Mouse (Mus musculus): ENCODE measurements at regions not wholly inside any gene's neighbourhood (a gene's known extent, or its start where the extent isn't known, plus 50 kb on each side); places are given as distances from the start of the nearest gene placed in this dataset.
A peak's percentile ranks its signal among the peaks of the same experiment; 100 is the strongest.

DNA sequence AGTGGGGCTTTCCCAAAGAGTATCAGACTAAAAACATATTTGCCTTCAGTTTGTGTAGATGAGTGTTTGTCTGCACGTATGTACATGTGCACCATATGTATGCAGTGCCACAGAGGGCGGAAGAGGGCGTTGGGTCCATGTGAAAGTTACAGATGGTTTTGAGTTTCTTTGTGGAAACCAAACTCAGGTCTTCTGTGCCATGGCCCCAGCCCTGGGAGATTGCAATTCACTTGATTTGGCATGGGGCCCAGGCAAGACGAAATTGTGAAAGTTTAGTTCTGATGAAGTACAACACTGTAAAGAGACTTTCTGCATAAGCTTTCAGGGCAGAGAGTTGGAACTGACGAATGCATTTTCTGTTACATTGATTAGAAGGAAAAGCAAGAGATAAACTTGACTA, 255.4 kb upstream of the Nbea start:
- no peaks in the 10 kb centered on the region for H3K4me1 ChIP-seq (ENCODE audit: control insufficient read depth, insufficient read depth, low read length)
- H3K4me3 ChIP-seq (ENCODE audit: low read length), result no peak overlapping the region
- H3K27ac ChIP-seq (ENCODE audit: low read depth, low read length), result 0 out of 2 replicates have a peak overlapping the region, but pooled peaks have one; percentile 25
- WGBS, result 67% methylated on average over 5 of the region's 5 CpGs
- H3K9me3 ChIP-seq (ENCODE audit: control insufficient read depth, low read length), result no peaks in the 10 kb centered on the region
- no peaks in the 10 kb centered on the region for H3K36me3 ChIP-seq (ENCODE audit: control insufficient read depth, insufficient read depth, low read length)
- H3K9ac ChIP-seq (ENCODE audit: low read depth, low read length), result no peak overlapping the region
- no peaks in the 10 kb centered on the region for H3K27me3 ChIP-seq (ENCODE audit: control insufficient read depth, insufficient read depth, low read length)
- H3K4me2 ChIP-seq (replicated peaks; ENCODE audit: low read depth, low read length), result no peak overlapping the region
- ATAC-seq (ENCODE audit: low FRiP score, low TSS enrichment), result 0 out of 2 replicates have a peak, but pooled peaks have one; percentile 20

DNA sequence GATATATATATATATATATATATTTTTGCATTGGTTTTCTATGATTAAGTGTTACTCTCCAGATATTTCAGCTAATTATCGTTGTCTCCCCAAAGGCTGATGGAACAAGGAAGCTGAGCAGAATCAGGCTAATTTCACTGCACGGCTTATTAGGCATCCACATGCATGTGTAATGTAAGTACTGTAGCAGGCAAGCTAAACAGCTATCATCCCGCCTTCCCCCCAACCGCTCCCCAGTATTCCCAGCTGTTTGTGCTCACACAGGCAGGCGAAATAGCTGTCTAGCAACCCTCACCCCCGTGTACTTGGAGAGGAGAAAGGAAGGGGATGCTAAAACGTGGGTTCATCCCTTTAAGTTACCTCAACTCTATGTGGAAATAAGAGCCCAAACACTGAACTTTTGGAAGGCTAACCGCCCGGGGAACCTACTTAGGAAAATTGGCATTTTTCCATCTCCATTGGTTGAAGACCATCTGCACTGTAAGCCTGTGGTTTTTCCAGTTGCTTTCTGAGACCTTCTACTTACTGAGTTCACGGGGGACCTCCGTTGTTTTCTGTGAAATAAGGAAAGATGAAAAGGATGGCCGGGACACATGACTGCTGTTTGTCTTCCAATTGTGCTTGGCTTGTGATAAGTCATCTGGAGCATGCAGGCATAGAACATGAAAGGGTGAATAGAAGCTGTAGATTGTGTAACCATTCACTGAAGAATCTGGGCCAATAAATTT, 254.7 kb upstream of the Nbea start:
- H3K27me3 ChIP-seq (ENCODE audit: control insufficient read depth, insufficient read depth, low read length), result no peaks in the 10 kb centered on the region
- H3K4me3 ChIP-seq (ENCODE audit: low read length), result no peak overlapping the region
- no peaks in the 10 kb centered on the region for H3K4me1 ChIP-seq (ENCODE audit: control insufficient read depth, insufficient read depth, low read length)
- 47% methylated on average over 12 of the region's 12 CpGs for WGBS
- ATAC-seq (ENCODE audit: low FRiP score, low TSS enrichment), result peak; percentile 72; the same call in 1 of the 2 replicates
- peak overlapping the region; percentile 3; the same call in 1 of the 2 replicates for H3K27ac ChIP-seq (ENCODE audit: low read depth, low read length)
- H3K9me3 ChIP-seq (ENCODE audit: control insufficient read depth, low read length), result no peaks in the 10 kb centered on the region
- H3K4me2 ChIP-seq (replicated peaks; ENCODE audit: low read depth, low read length), result no peak overlapping the region
- no peak overlapping the region for H3K9ac ChIP-seq (ENCODE audit: low read depth, low read length)
- H3K36me3 ChIP-seq (ENCODE audit: control insufficient read depth, insufficient read depth, low read length), result no peaks in the 10 kb centered on the region

DNA sequence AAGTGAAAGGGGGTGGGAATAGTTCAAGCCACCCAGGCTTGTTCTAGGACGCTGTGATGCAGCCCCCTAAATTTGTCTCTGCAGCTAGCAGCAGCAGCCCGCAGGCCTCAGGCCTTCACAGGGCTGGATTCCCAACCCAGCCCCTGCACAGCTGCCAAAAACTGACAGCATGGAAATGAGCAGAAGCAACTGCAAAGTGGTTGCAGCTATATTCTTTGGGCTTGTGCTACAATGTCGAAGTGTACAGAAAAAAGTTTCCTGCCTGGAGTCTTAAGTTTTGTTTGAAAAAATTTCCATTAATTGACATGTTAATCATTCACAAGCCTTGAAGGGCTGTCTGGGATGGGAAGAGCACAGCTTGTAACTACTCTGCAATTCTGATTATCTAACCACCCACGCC, 253.6 kb upstream of the Nbea start:
- Histone ChIP-seq H3K4me2 (replicated peaks; ENCODE audit: low read depth, low read length) (no peak overlapping the region), H3K36me3 (ENCODE audit: control insufficient read depth, insufficient read depth, low read length) (no peaks in the 10 kb centered on the region), H3K4me1 (ENCODE audit: control insufficient read depth, insufficient read depth, low read length) (no peaks in the 10 kb centered on the region), H3K4me3 (ENCODE audit: low read length) (no peak overlapping the region), H3K27me3 (ENCODE audit: control insufficient read depth, insufficient read depth, low read length) (no peaks in the 10 kb centered on the region), H3K9ac (ENCODE audit: low read depth, low read length) (no peak overlapping the region), H3K27ac (ENCODE audit: low read depth, low read length) (peak overlapping the region; percentile 3; the same call in 1 of the 2 replicates), H3K9me3 (ENCODE audit: control insufficient read depth, low read length) (no peaks in the 10 kb centered on the region)
- 34% methylated on average over 4 of the region's 4 CpGs for WGBS
- peak; percentile 58; the same call in 1 of the 2 replicates for ATAC-seq (ENCODE audit: low FRiP score, low TSS enrichment)

DNA sequence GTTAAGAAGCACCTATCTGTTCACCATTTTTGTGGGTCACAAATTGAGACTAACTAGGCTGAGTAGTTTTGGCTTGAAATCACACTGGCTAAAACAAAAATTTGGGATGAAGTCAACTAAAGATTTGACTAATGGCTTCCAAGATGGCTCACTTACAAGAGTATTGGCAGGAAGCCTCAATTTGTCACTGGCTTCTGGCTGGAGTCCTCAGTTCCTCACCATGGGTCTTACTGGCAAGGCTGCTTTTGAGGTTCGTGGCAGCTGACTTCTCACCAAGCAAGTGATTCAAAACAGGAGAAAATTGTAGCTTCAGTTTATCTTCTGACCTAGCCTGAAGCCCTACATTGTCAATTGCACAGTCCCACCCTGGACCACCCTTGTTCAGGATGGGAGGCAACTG, 250.0 kb upstream of the Nbea start:
- Histone ChIP-seq H3K36me3 (ENCODE audit: control insufficient read depth, insufficient read depth, low read length) (no peaks in the 10 kb centered on the region), H3K9me3 (ENCODE audit: control insufficient read depth, low read length) (no peaks in the 10 kb centered on the region), H3K27ac (ENCODE audit: low read depth, low read length) (no peak overlapping the region), H3K4me2 (replicated peaks; ENCODE audit: low read depth, low read length) (no peak overlapping the region), H3K4me1 (ENCODE audit: control insufficient read depth, insufficient read depth, low read length) (no peaks in the 10 kb centered on the region), H3K4me3 (ENCODE audit: low read length) (no peak overlapping the region), H3K27me3 (ENCODE audit: control insufficient read depth, insufficient read depth, low read length) (no peaks in the 10 kb centered on the region), H3K9ac (ENCODE audit: low read depth, low read length) (no peak overlapping the region)
- 94% methylated on average over 1 of the region's 1 CpGs for WGBS
- no peak for ATAC-seq (ENCODE audit: low FRiP score, low TSS enrichment)

DNA sequence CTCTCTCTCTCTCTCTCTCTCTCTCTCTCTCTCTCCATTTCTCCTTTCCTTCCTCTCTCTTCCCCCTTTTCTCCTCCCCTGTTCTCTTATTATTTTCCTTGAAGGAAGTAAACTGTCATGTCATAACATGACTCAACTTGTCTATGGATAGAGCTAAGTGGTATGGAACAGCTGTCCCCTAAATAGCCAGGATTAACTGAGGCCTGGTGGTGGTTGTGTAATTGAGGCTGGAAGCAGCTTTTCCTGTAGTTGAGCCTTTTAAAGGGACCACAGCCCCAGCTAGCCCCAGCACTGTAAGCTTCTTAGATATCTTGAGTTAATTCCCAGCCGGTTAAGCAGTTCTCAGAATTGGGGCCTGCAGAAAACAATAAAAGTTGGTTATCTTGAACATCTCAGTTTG, 243.7 kb upstream of the Nbea start:
- H3K9ac ChIP-seq (ENCODE audit: low read depth, low read length), result no peak overlapping the region
- 79% methylated on average over 1 of the region's 1 CpGs for WGBS
- H3K27me3 ChIP-seq (ENCODE audit: control insufficient read depth, insufficient read depth, low read length), result no peaks in the 10 kb centered on the region
- H3K4me2 ChIP-seq (replicated peaks; ENCODE audit: low read depth, low read length), result no peak overlapping the region
- H3K4me1 ChIP-seq (ENCODE audit: control insufficient read depth, insufficient read depth, low read length), result no peaks in the 10 kb centered on the region
- H3K27ac ChIP-seq (ENCODE audit: low read depth, low read length), result no peak overlapping the region
- H3K36me3 ChIP-seq (ENCODE audit: control insufficient read depth, insufficient read depth, low read length), result no peaks in the 10 kb centered on the region
- H3K4me3 ChIP-seq (ENCODE audit: low read length), result no peak overlapping the region
- no peaks in the 10 kb centered on the region for H3K9me3 ChIP-seq (ENCODE audit: control insufficient read depth, low read length)
- no peak for ATAC-seq (ENCODE audit: low FRiP score, low TSS enrichment)

DNA sequence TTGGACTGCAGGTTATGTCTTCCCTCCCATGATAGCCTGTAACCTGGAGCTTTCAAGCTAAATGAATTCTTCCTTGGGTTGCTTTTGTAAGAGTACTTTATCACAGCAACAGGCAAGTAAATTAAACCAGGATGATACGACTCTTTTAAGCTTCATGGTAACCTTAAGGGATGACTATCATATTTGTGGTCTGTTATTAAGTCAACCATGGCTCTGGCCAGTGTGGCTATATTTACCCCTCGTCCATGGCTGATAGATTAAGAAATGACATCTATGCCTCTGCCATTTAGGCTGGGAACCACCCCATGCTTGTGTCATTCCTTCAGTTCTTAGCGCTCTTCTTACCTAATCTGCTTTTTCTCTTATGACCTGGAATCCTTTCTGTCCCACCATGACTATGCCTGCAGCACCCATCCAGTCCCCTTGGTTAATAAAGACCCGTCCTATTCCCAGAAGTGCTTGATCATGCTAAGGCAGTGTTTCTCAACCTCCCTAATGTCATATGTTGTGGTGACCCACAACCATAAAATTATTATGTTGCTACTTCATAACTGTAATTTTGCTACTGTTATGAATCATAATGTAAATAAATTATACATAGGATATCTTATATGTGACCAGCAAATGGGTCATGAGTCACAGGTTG, 214.5 kb upstream of the Nbea start:
- H3K27ac ChIP-seq (ENCODE audit: low read depth, low read length), result no peak overlapping the region
- no peak for ATAC-seq (ENCODE audit: low FRiP score, low TSS enrichment)
- no peaks in the 10 kb centered on the region for H3K4me1 ChIP-seq (ENCODE audit: control insufficient read depth, insufficient read depth, low read length)
- no peaks in the 10 kb centered on the region for H3K27me3 ChIP-seq (ENCODE audit: control insufficient read depth, insufficient read depth, low read length)
- WGBS, result 88% methylated on average over 4 of the region's 4 CpGs
- H3K4me3 ChIP-seq (ENCODE audit: low read length), result no peak overlapping the region
- no peaks in the 10 kb centered on the region for H3K9me3 ChIP-seq (ENCODE audit: control insufficient read depth, low read length)
- H3K9ac ChIP-seq (ENCODE audit: low read depth, low read length), result no peak overlapping the region
- no peaks in the 10 kb centered on the region for H3K36me3 ChIP-seq (ENCODE audit: control insufficient read depth, insufficient read depth, low read length)
- H3K4me2 ChIP-seq (replicated peaks; ENCODE audit: low read depth, low read length), result no peak overlapping the region

DNA sequence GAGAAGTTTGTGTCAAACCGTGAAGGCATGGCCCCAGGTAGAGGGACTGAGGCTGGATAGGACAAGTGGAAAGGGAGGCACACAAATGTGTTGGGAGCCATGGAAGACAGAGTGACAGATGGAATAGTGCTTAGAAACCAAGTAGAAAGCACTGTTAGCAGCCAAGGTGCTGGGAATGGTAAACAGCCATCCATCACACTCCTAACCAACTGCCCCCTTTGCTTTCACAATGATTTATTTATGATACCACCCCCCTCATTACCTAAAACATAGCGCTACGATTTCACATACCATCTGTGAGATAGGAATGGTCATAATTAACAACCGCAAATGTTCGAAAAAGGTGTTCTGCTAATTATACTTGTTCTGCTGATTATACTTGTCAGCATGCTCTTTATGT, 209.6 kb upstream of the Nbea start:
- no peaks in the 10 kb centered on the region for H3K27me3 ChIP-seq (ENCODE audit: control insufficient read depth, insufficient read depth, low read length)
- H3K36me3 ChIP-seq (ENCODE audit: control insufficient read depth, insufficient read depth, low read length), result no peaks in the 10 kb centered on the region
- ATAC-seq (ENCODE audit: low FRiP score, low TSS enrichment), result no peak
- no peak overlapping the region for H3K4me2 ChIP-seq (replicated peaks; ENCODE audit: low read depth, low read length)
- H3K9me3 ChIP-seq (ENCODE audit: control insufficient read depth, low read length), result no peaks in the 10 kb centered on the region
- H3K27ac ChIP-seq (ENCODE audit: low read depth, low read length), result no peak overlapping the region
- no peak overlapping the region for H3K4me3 ChIP-seq (ENCODE audit: low read length)
- no peaks in the 10 kb centered on the region for H3K4me1 ChIP-seq (ENCODE audit: control insufficient read depth, insufficient read depth, low read length)
- 72% methylated on average over 5 of the region's 5 CpGs for WGBS
- H3K9ac ChIP-seq (ENCODE audit: low read depth, low read length), result no peak overlapping the region

DNA sequence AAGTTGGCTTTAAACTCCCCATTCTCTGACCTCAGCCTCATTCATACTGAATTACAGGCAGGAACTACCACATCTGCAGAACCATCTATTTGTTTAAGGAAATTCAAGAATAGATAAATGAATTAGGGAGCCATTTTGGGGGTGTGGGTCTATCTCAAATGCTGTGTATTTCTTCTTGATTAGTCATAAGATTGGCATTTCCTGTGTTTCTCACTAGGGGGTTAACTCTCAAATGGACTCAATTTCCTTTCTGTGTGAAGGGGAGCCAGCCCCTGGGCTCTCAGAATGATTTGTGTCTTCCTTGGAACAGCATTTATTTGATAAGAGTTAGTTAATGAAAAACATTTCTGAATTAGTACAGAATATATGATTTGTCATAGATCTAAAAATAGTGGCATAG, 196.8 kb upstream of the Nbea start:
- no peaks in the 10 kb centered on the region for H3K36me3 ChIP-seq (ENCODE audit: control insufficient read depth, insufficient read depth, low read length)

DNA sequence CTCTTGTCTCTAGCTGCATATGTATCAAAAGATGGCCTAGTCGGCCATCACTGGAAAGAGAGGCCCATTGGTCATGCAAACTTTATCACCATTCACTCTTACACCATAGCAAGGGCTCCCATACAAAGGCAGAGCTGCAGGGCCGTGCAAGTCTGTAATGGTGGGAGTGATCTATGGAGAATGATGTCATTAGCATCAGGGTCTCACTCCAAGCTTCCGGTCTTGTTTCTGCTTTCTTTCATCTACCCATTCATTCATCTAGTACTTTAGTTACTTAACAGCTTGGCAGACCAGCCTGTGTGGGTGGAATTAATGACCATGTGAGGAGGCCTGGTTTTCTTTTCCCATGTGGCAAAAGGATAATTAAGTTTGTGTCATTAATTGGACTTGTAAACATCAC, 196.0 kb upstream of the Nbea start:
- no peaks in the 10 kb centered on the region for H3K4me1 ChIP-seq (ENCODE audit: control insufficient read depth, insufficient read depth, low read length)
- H3K9ac ChIP-seq (ENCODE audit: low read depth, low read length), result no peak overlapping the region
- ATAC-seq (ENCODE audit: low FRiP score, low TSS enrichment), result peak; percentile 55; the same call in 1 of the 2 replicates
- no peaks in the 10 kb centered on the region for H3K36me3 ChIP-seq (ENCODE audit: control insufficient read depth, insufficient read depth, low read length)
- 55% methylated on average over 3 of the region's 3 CpGs for WGBS
- no peak overlapping the region for H3K4me2 ChIP-seq (replicated peaks; ENCODE audit: low read depth, low read length)
- no peak overlapping the region for H3K27ac ChIP-seq (ENCODE audit: low read depth, low read length)
- no peak overlapping the region for H3K4me3 ChIP-seq (ENCODE audit: low read length)
- H3K9me3 ChIP-seq (ENCODE audit: control insufficient read depth, low read length), result peaks cover 4% of the 10 kb centered on the region; the same call in 1 of the 2 replicates
- H3K27me3 ChIP-seq (ENCODE audit: control insufficient read depth, insufficient read depth, low read length), result no peaks in the 10 kb centered on the region

More for the DNA sequence above, 196.8 kb upstream of the Nbea start:
- H3K27me3 ChIP-seq (ENCODE audit: control insufficient read depth, insufficient read depth, low read length), result no peaks in the 10 kb centered on the region
- peaks cover 4% of the 10 kb centered on the region; the same call in 1 of the 2 replicates for H3K9me3 ChIP-seq (ENCODE audit: control insufficient read depth, low read length)
- H3K4me2 ChIP-seq (replicated peaks; ENCODE audit: low read depth, low read length), result no peak overlapping the region
- H3K9ac ChIP-seq (ENCODE audit: low read depth, low read length), result no peak overlapping the region
- H3K4me1 ChIP-seq (ENCODE audit: control insufficient read depth, insufficient read depth, low read length), result no peaks in the 10 kb centered on the region
- no peak overlapping the region for H3K27ac ChIP-seq (ENCODE audit: low read depth, low read length)
- no peak overlapping the region for H3K4me3 ChIP-seq (ENCODE audit: low read length)
- no peak for ATAC-seq (ENCODE audit: low FRiP score, low TSS enrichment)

All from kidney, embryonic 14.5 days (tissue).